Mouse (Mus musculus) urinary bladder, adult 18-20 months (tissue): ENCODE measurements around the gene Tfrc.

Experiments used
- DNase-seq, 2 experiments: peaks; one replicate each; pipeline ENCODE4 v3.0.0; 2022; ENCODE audit warnings: low spot score in 2 of 2, mixed read lengths in 2 of 2

Gene Tfrc

DNA sequence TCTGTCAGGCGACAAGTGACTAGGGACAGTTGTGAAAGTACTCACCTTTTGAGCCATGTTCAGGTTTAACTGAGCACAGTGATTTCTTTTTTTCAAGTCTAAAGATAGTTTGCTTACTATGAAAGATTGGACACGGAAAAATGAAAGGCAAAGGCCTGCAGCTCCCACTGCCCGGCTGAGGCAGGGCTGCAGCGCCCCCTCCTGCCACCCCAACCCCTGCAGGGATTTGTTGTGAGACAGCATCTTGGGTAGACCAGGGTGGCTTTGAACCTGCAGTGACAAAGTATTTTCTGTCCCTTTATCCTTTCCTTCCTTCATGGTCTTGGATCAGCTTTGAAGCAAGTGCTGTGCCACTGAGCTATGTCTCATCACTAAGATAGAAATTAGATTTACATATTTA is 59.8 kb downstream of the Tfrc start:
- DNase-seq: no peak

DNA sequence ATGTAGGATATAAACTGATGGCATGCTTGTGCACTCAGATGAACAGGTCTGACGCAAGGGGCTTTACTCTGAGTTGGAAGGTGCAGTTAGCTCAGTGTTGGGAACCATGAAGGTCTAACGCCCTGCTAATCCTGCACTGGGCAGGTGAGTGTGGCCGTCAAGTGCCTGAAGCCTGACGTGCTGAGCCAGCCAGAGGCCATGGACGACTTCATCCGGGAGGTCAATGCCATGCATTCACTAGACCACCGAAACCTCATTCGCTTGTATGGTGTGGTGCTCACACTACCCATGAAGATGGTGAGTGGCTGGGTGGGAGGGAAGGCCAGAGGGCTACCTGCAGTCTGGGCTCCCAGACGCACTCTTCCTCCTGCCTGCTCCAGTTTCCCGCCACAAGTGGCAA is 60.5 kb downstream of the Tfrc start:
- DNase-seq: no peak

DNA sequence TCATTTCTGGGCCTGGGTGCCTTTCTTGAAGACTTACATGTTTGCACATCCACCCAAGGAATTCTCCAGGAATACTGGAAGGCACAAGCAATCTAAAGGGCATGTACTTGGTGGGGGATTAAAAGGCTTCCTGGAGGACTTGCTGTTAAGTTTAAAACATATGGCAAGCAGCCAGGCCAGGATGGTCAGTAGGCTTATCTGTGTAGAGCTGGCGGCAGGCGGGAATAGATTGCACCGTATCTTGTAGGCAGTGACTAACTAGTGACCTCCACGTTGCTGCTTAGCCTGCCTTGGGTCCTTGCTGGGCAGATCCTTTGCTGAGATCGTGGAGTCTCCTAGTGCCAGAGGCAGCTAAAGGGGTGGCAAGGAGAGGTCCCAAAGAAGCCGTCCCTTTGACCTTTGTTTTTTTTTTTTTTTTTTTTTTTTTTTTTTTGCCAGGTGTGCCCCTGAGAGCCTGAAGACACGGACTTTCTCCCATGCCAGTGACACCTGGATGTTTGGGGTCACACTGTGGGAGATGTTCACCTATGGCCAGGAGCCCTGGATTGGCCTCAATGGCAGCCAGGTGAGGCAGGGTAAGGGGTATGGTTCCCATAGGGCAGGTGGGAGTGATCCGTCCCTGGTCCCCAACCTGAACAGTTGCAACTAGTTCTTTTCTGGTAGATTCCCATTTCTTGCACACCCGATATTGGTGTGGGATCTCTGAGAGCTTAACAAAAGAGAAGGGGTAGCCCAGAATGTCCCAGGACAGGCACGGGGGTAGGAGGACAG is 61.8 kb downstream of the Tfrc start:
- DNase-seq: no peak

DNA sequence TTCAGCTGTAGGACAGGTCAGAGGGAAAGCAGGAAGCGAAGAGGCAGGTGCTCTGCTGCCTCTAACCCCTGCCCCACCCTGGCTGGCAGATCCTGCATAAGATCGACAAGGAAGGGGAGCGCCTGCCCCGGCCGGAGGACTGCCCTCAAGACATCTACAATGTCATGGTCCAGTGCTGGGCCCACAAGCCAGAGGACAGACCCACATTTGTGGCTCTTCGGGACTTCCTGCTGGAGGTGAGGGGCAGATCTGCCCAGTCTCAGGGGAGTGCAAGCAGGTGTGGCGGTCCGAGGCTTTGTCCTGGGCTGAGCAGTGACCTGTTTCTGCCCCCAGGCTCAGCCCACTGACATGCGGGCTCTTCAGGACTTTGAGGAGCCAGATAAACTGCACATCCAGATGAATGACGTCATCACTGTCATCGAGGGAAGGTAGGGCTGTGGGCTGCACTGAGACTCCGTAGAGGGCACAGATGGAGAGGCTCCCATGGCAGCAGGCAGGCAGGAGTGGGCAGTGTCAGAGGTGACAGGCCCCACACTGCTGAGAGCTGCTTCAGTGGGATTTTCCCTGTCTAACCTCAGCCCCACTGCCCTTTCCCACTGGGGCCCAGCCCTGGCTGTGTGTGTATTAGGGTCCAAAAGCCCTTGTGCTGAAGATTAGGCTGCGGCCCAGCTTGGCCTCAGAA is 62.6 kb downstream of the Tfrc start:
- no peak for DNase-seq

DNA sequence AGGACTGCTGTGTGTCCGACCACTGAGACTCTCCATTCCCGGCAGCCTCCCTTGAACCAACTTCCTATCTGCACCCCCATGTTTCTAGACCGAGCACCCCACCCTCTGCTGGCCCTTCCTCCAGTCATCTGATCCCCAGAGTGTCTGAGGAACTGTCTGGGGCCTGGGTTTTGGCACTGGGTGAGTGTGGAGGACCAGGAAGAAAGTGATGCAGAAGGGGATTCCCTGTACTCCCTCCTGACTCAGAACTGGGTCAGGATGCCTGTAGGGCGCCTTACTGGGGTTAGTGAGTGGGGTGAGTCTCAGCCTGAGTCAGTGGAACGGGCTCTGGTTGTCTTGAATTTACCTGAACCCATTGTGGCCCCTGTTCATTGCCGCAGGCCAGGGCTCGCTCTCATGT is 63.5 kb downstream of the Tfrc start:
- DNase-seq: no peak

DNA sequence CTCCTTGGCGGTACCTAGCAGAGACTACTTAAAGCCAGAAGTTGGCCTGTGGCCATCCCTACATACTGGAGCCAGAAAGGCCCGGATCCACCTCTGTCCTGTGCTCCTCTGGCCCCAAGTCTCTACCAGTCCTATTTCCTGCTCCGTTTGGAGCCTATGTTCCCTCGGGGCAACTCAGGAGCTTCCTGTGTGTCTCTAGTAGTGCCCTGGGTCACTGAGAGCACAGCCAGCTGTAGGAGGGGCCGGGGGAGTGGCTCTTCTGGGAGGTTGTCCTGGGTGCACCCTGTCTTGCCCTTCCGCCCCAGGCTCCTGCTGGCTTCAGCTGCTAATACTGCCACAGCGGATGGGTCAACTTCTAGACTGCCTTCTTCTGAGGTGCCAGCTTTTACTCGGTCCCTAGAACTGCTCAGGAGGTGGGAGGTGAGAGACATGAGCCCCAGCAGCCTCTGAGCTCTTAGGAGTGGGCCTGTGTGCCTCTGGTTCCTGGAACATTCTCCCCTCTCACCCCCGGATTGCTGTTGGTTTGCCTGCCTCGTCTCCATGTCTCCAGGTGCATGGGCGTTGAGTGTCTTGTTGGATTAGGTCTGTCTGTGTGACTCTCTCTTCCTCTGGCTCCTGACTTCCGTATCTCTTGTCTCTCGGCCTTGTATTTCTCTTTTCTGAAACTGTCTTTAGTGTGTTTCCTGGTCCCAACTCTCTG is 64.3 kb downstream of the Tfrc start:
- DNase-seq: peak in 1 of 2 experiments; percentile 61

DNA sequence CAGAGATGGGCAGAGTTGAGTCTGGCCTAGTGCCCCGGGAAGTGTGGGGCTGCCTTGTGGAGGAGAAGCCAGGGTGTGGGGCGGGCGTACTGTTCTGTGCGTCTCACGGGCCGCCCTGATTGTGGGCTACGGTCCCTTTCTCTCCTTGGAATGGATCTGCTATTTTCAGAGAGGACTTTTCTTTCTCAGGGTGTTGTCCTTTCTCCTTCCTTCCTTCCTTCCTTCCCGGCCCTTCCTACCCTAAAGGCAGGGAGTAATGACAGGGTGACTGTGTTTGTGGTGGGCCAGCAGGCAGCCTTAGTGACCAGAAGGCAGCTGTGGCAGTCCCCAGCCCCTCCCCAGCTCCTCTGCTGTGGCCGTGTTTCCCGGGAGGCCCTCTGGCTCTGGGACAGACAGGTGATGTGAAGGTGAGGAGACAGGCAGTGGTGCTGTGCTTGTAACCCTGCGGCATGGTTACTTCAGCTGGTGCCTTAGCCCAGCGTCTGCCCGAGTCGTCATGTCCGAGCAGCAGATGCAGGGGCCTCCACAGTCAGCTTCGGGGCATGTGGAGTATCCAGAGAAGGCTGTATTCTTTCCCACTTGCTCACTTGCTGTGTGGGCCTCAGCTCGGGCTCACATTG is 65.5 kb downstream of the Tfrc start:
- no peak for DNase-seq

DNA sequence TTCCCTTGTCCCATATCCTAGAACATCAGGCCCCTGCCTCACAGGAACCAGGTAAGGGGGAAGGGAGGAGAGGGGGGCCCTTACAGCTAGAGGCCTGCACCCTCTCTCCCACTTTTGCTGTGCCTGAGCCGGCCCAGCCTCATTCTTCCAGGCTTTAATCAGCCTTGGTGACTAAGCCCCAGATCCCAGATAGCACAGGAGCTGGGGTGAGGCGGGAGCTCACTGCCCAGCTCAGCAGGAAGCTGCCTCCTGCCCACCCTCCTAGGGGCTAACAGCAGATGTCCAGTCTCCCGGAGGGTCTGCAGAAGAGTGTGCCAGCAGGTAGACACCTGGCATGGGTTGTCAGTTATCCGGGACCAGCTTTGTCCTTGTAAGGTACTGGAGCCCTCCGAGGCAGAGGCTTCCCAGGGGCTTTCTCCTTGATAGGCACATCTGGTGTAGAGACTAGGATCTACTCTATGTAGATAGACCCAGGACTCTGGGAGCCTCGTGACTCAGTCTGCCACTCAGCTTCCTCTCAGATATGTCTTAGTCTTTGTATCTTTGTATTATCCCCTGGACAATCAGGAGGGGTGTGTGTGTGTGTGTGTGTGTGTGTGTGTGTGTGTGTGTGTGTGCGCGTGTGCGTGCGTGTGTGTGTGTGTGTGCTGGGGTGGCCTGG is 68.5 kb downstream of the Tfrc start:
- peak in 1 of 2 experiments; percentile 70 for DNase-seq

DNA sequence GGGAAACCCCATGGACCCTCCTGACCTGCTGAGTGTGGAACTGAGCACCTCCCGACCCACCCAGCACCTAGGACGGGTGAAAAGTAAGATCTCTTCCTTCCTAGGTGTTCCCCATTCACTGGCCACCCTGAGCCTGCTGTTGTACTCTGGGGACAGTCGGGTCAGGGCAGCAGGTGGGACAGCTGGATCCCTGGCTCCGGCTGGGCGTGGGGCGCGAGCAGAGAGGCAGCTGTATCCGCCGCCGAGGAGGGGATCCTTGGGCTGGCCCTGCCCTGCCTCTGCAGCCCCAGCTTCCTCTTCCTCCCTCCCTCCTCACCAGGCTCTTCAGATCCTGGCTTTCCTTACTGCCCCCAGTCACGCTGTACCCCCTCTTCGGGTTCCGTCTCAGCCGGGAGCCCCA is 69.2 kb downstream of the Tfrc start:
- no peak for DNase-seq

DNA sequence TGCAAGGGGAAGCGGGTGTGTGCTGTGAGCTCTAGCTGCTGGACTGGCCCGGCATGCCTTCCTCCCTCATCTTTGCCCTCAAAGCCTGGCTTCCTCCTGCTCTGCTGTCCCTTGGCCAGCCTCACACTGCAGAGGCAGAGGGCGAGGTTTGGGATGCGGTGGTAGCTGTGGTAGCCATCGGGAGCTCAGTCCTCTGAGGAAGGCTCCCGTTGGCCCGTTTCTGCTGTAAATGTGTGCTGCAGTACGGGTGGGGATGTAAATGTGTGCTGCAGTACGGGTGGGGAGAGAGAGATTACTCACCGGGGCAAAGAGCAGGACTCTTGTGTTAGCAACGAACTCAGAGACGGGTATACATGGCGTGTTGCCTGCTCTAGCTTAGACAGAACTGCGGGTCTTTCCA is 70.1 kb downstream of the Tfrc start:
- no peak for DNase-seq

DNA sequence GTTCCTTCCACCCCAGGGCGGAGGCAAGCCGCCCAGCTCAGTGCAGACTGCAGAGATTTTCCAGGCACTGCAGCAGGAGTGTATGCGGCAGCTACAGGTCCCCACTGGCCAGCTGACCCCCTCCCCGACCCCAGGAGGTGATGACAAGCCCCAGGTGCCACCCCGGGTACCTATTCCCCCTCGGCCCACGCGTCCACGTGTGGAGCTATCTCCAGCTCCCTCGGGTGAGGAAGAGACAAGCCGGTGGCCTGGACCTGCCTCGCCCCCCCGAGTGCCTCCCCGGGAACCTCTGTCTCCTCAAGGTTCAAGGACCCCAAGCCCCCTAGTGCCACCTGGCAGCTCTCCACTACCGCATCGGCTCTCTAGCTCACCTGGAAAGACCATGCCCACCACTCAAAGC is 71.3 kb downstream of the Tfrc start:
- DNase-seq: no peak

DNA sequence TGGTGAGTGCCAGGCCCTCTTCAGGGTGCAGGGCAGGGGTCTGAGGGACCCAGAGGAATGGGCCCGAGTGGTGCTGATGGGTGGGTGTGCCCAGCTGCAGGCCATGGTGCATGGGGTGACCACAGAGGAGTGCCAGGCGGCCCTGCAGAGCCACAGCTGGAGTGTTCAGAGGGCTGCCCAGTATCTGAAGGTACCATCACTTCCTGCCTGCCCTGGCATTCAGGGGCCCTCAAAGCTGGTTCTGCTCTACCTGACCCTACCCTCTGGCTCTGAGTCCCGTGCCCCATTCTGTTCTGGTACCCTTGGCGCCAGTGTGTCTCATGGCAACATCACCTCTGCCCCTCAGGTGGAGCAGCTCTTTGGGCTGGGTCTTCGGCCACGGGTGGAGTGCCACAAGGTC is 72.1 kb downstream of the Tfrc start:
- no peak for DNase-seq

DNA sequence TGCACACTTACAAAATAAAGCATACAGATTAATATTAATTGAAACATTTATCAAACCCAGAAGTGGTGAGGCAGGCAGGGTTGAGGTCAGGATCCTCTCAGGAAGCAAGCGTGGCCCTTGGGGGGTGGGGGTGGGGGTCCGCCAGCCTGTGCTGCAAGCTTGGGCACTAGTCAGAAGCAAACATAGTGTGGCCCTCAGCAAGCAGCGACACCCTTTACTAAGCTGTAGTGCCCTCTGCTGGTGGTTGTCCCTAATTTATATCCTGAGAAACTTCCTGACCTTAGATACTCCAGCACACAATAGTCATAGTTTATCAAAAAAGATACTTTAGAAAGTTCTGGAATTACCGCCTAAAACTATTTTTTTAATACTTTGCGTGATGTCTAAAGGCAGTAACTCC is 73.5 kb downstream of the Tfrc start:
- DNase-seq: no peak
